9 mouse cellular contexts compared by ENCODE assay signal in the genomic region with DNA sequence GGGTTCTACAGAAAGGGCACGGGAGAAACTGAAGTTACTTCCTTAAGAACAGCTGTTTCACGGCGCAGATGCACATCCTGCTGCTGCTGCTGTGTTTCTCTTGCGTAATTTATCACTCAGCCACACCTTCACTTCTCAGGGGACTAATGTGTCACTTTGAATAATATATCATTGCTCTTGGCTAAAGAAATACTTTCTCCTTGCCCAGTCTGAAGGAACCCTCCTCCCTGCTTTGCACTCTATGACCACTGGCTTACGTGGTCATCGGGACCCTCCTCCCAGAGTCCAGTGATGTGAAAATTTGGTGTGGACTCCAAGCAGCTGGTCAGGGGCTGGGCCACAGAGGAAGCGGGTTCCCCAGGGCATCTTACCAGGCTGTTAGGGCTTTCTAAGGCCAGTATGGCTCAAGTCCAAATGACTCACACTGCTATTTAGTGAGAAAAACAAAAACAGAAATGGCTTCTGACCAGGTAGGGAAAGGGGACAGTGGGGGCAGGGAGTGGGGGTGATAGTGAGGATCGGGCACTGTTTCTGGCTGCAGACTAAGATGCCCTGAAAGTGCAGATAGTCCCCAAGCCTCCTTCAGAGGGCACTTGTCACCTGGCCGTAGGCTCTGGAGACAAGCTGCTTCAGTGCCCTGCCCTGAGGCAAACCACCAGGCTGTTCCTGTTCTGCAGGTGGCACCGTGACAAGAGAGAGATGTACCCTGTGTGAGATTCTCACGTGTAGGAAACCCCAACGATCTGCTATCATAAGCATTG. TPM values are rescaled to one million over a fixed set of nuclear protein-coding genes. Genes with fewer than 3 reads are reported as not detected.
A peak's percentile ranks its signal among the peaks of the same experiment; 100 is the strongest.
DNase-seq lines count a peak whose midpoint lies in the region; ATAC-seq and TF ChIP-seq lines count a peak whose summit lies in the region.
"Had no signal": no experiment of that assay in that cellular context is flagged by ENCODE, and none has a peak within 500 bp of the region (broad histone marks: within the 10 kb centered on the region; RNA-seq: fewer than 3 reads in every experiment).

No protein-coding gene starts in this region.

- ATAC-seq in midbrain, embryonic 11.5 days (ENCODE audit: low FRiP score): no peak
- no peak for ATAC-seq in midbrain, embryonic 14.5 days (ENCODE audit: low FRiP score, low TSS enrichment)
- ATAC-seq in kidney, postnatal 0 days (replicated peaks; ENCODE audit: low FRiP score, low read depth): no peak

- H3K27me3 ChIP-seq in midbrain, embryonic 11.5 days (ENCODE audit: control insufficient read depth, insufficient read depth, low read length): no peaks in the 10 kb centered on the region
- no peaks in the 10 kb centered on the region for H3K27me3 ChIP-seq in midbrain, embryonic 14.5 days (ENCODE audit: control insufficient read depth, insufficient read depth, low read length)
- no peaks in the 10 kb centered on the region for H3K27me3 ChIP-seq in kidney, postnatal 0 days (ENCODE audit: insufficient read depth, low read length)
- H3K27me3 ChIP-seq: liver, embryonic 15.5 days had no signal

- H3K4me3 ChIP-seq in midbrain, embryonic 11.5 days (ENCODE audit: low read depth, low read length): no peak overlapping the region
- H3K4me3 ChIP-seq in midbrain, embryonic 14.5 days (replicated peaks; ENCODE audit: low read depth, low read length): no peak overlapping the region
- H3K4me3 ChIP-seq in kidney, postnatal 0 days (replicated peaks; ENCODE audit: low read depth, low read length): no peak overlapping the region
- H3K4me3 ChIP-seq: liver, embryonic 15.5 days had no signal

- no peaks in the 10 kb centered on the region for H3K9me3 ChIP-seq in midbrain, embryonic 11.5 days (ENCODE audit: control insufficient read depth, low read length)
- H3K9me3 ChIP-seq in midbrain, embryonic 14.5 days (ENCODE audit: control insufficient read depth, low read length): no peaks in the 10 kb centered on the region
- no peaks in the 10 kb centered on the region for H3K9me3 ChIP-seq in kidney, postnatal 0 days (replicated peaks; ENCODE audit: low read length)
- H3K9me3 ChIP-seq: liver, embryonic 15.5 days had no signal

- H3K27ac ChIP-seq in midbrain, embryonic 11.5 days (ENCODE audit: low read depth, low read length): no peak overlapping the region
- no peak overlapping the region for H3K27ac ChIP-seq in midbrain, embryonic 14.5 days (replicated peaks; ENCODE audit: low read depth, low read length)
- no peak overlapping the region for H3K27ac ChIP-seq in kidney, postnatal 0 days
- H3K27ac ChIP-seq: liver, embryonic 15.5 days had no signal

- no peaks in the 10 kb centered on the region for H3K4me1 ChIP-seq in midbrain, embryonic 11.5 days (ENCODE audit: control insufficient read depth, insufficient read depth, low read length)
- H3K4me1 ChIP-seq in midbrain, embryonic 14.5 days (ENCODE audit: control insufficient read depth, insufficient read depth, low read length): no peaks in the 10 kb centered on the region
- H3K4me1 ChIP-seq in kidney, postnatal 0 days (replicated peaks; ENCODE audit: insufficient read depth, low read length): peaks cover 18% of the 10 kb centered on the region

- no peak overlapping the region for H3K9ac ChIP-seq in midbrain, embryonic 11.5 days (ENCODE audit: low read length)
- H3K9ac ChIP-seq in midbrain, embryonic 14.5 days (replicated peaks; ENCODE audit: low read length): no peak overlapping the region
- H3K9ac ChIP-seq in kidney, postnatal 0 days (ENCODE audit: low read depth, low read length): no peak overlapping the region
- H3K9ac ChIP-seq: liver, embryonic 15.5 days had no signal

- no peaks in the 10 kb centered on the region for H3K36me3 ChIP-seq in midbrain, embryonic 11.5 days (ENCODE audit: control insufficient read depth, insufficient read depth, low read length)
- H3K36me3 ChIP-seq in midbrain, embryonic 14.5 days (ENCODE audit: control insufficient read depth, insufficient read depth, low read length): no peaks in the 10 kb centered on the region
- no peaks in the 10 kb centered on the region for H3K36me3 ChIP-seq in kidney, postnatal 0 days (ENCODE audit: insufficient read depth, low read length)
- H3K36me3 ChIP-seq: liver, embryonic 15.5 days had no signal

- DNase-seq in midbrain, embryonic 11.5 days (ENCODE audit: low spot score, missing footprints): peak; percentile 35
- DNase-seq in midbrain, embryonic 14.5 days: no peak
- peak; percentile 23 for DNase-seq in adrenal gland, postnatal 25 days
- peak; percentile 33 for DNase-seq in gastrocnemius, postnatal 25 days
- peak; percentile 66 for DNase-seq in kidney, postnatal 0 days (ENCODE audit: low spot score)
- DNase-seq in right cerebral cortex, postnatal 36 days (ENCODE audit: low spot score in 2 of 2): no peak
- no peak for DNase-seq in testis, postnatal 10 days (ENCODE audit: low spot score)
- no peak for DNase-seq in spleen, adult 18-20 months

- 91% methylated on average over 12 of the region's 12 CpGs for WGBS in midbrain, embryonic 11.5 days
- 87% methylated on average over 12 of the region's 12 CpGs for WGBS in midbrain, embryonic 14.5 days
- WGBS in kidney, postnatal 0 days: 41% methylated on average over 12 of the region's 12 CpGs

- no peak for TF ChIP-seq CTCF in kidney, postnatal 0 days (IDR thresholded peaks at IDR 0.05; ENCODE audit: low read depth)

- no peak overlapping the region for H3K4me2 ChIP-seq in midbrain, embryonic 11.5 days
- no peak overlapping the region for H3K4me2 ChIP-seq in midbrain, embryonic 14.5 days (ENCODE audit: low read length)
- H3K4me2 ChIP-seq in kidney, postnatal 0 days (ENCODE audit: low read length): no peak overlapping the region
- H3K4me2 ChIP-seq: liver, embryonic 15.5 days had no signal

RNA-seq across cellular contexts. Expression of gene Arntl, which starts 34.8 kb away (rescaled TPM):
- 5.1 and 6.4 TPM in 2 replicates for polyA plus RNA-seq in midbrain, embryonic 11.5 days (2014; fragmentation: Nextera tagmentation; extraction: Ambion mirVana)
- 16.1 TPM in 2 replicates for polyA plus RNA-seq in midbrain, embryonic 14.5 days (2014; fragmentation: Nextera tagmentation; extraction: Ambion mirVana)
- 5.4 and 13.8 TPM in 2 replicates for total RNA-seq in adrenal gland, postnatal 25 days (2021)
- total RNA-seq in gastrocnemius, postnatal 25 days (2021): 10 to 100 TPM in 1 of 2 experiments, 1 to 10 TPM in 1; 4.6 to 29.3 TPM
- polyA plus RNA-seq in kidney, postnatal 0 days (2015; fragmentation: Nextera tagmentation; extraction: Ambion mirVana): 12.6 and 13.2 TPM in 2 replicates

Comparison
In these comparisons a context has a peak if more than half of its experiments do, and no peak if none do; other contexts are left out.
1. DNase-seq: peak in midbrain, embryonic 11.5 days (single experiment), adrenal gland, postnatal 25 days (single experiment), gastrocnemius, postnatal 25 days (single experiment) and kidney, postnatal 0 days (single experiment); none in midbrain, embryonic 14.5 days (single experiment), right cerebral cortex, postnatal 36 days (0 of 2), testis, postnatal 10 days (single experiment) and spleen, adult 18-20 months (0 of 2).